ENCODE assay signal across 15 mouse cellular contexts in genomic region chr14:32708756-32709155, GRCm38 (mm10). TPM values are rescaled to one million over a fixed set of nuclear protein-coding genes. Genes with fewer than 3 reads are reported as not detected.
DNase-seq lines count a peak whose midpoint lies in the region; ATAC-seq and TF ChIP-seq lines count a peak whose summit lies in the region.
"Had no signal": no experiment of that assay in that cellular context is flagged by ENCODE, and none has a peak within 500 bp of the region (broad histone marks: within the 10 kb centered on the region; RNA-seq: fewer than 3 reads in every experiment).

No protein-coding gene starts in this region.

- TF ChIP-seq CTCF in liver, postnatal 0 days (IDR thresholded peaks at IDR 0.05; ENCODE audit: low read depth) = no peak
- TF ChIP-seq CTCF in brain, embryonic 14.5 days (IDR thresholded peaks at IDR 0.05; ENCODE audit: borderline replicate concordance, extremely low read depth, insufficient read depth, insufficient read length) = no peak

- 59% methylated on average over 7 of the region's 7 CpGs for whole genome bisulfite sequencing in liver, postnatal 0 days (ENCODE audit: insufficient replicate concordance)
- 66% methylated on average over 7 of the region's 7 CpGs for WGBS in liver, embryonic 12.5 days (ENCODE audit: insufficient replicate concordance)

- no peak for TF ChIP-seq EP300 in liver, postnatal 0 days (IDR thresholded peaks at IDR 0.05; ENCODE audit: low read depth)

- H3K27me3 ChIP-seq in liver, postnatal 0 days (ENCODE audit: insufficient read depth, low read length) = no peaks in the 10 kb centered on the region
- H3K27me3 ChIP-seq in liver, embryonic 12.5 days (replicated peaks) = no peaks in the 10 kb centered on the region
- H3K27me3 ChIP-seq: kidney, embryonic 15.5 days had no signal

- ATAC-seq in liver, postnatal 0 days = peak; percentile 50; the same call in 1 of the 2 replicates
- no peak for ATAC-seq in liver, embryonic 12.5 days

- H3K27ac ChIP-seq in liver, postnatal 0 days (ENCODE audit: low read depth) = no peak overlapping the region
- H3K27ac ChIP-seq in liver, embryonic 12.5 days = no peak overlapping the region
- H3K27ac ChIP-seq: kidney, embryonic 15.5 days; macrophage had no signal

- no peaks in the 10 kb centered on the region for H3K4me1 ChIP-seq in liver, postnatal 0 days (ENCODE audit: insufficient read depth)
- H3K4me1 ChIP-seq in liver, embryonic 12.5 days = no peaks in the 10 kb centered on the region
- H3K4me1 ChIP-seq: kidney, embryonic 15.5 days had no signal

- H3K4me2 ChIP-seq in liver, postnatal 0 days (ENCODE audit: low read depth, low read length) = no peak overlapping the region
- H3K4me2 ChIP-seq in liver, embryonic 12.5 days = no peak overlapping the region
- H3K4me2 ChIP-seq: kidney, embryonic 15.5 days had no signal

- no peak overlapping the region for H3K9ac ChIP-seq in liver, postnatal 0 days (replicated peaks)
- no peak overlapping the region for H3K9ac ChIP-seq in liver, embryonic 12.5 days
- H3K9ac ChIP-seq: kidney, embryonic 15.5 days had no signal

- no peak for TF ChIP-seq POLR2A in brain, embryonic 14.5 days (IDR thresholded peaks at IDR 0.05; ENCODE audit: borderline replicate concordance, extremely low read depth, insufficient read depth, insufficient read length, poor library complexity, severe bottlenecking)

- DNase-seq in gastrocnemius, adult 18-20 months (ENCODE audit: low spot score) = peak; percentile 83
- DNase-seq in gastrocnemius, postnatal 36 days = no peak
- peak; percentile 45 for DNase-seq in liver, postnatal 0 days
- peak; percentile 12 for DNase-seq in brain, embryonic 14.5 days (ENCODE audit: low read depth)
- DNase-seq in gastrocnemius, postnatal 25 days = peak; percentile 59
- DNase-seq in layer of hippocampus, adult 9-10 months (ENCODE audit: low spot score) = no peak
- DNase-seq: cerebellum, adult 11 months; embryo, embryonic 11 days; layer of hippocampus, adult 9-11 months; thymus, postnatal 14 days had no signal

- H3K4me3 ChIP-seq in liver, postnatal 0 days (ENCODE audit: low read depth, low read length) = no peak overlapping the region
- H3K4me3 ChIP-seq in liver, embryonic 12.5 days = no peak overlapping the region
- H3K4me3 ChIP-seq: kidney, embryonic 15.5 days had no signal

- no peaks in the 10 kb centered on the region for H3K9me3 ChIP-seq in liver, postnatal 0 days (ENCODE audit: low read length)
- H3K9me3 ChIP-seq in liver, embryonic 12.5 days (replicated peaks) = no peaks in the 10 kb centered on the region
- H3K9me3 ChIP-seq: kidney, embryonic 15.5 days had no signal

- H3K36me3 ChIP-seq in liver, postnatal 0 days (replicated peaks; ENCODE audit: insufficient read depth, low read length) = no peaks in the 10 kb centered on the region
- H3K36me3 ChIP-seq in liver, embryonic 12.5 days = no peaks in the 10 kb centered on the region
- H3K36me3 ChIP-seq: kidney, embryonic 15.5 days had no signal

- intact Hi-C loops in gastrocnemius, postnatal 36 days (cut with DNase I) = loop anchor here (2.0 kb wide), 1 partner anchor 26 kb away; no protein-coding TSS in a partner anchor

RNA-seq across cellular contexts. Expression of gene 3425401B19Rik, which starts 23.7 kb away (rescaled TPM):
- 100 to 1,000 TPM; 355 to 389 TPM for total RNA-seq in gastrocnemius, adult 18-20 months (2021)
- 100 to 1,000 TPM; 268 to 399 TPM for total RNA-seq in gastrocnemius, postnatal 36 days (2021)
- 0.12 and 0.14 TPM in 2 replicates for polyA plus RNA-seq in liver, postnatal 0 days (2015; fragmentation: Nextera tagmentation; extraction: Ambion mirVana)
- polyA plus RNA-seq in liver, embryonic 12.5 days (2016; fragmentation: Nextera tagmentation; extraction: Ambion mirVana) = not detected in 2 replicates
- 0.01 and 0.03 TPM in 2 replicates for polyA plus RNA-seq in brain, embryonic 14.5 days (2012; rRNA removed)
- total RNA-seq in gastrocnemius, postnatal 25 days (2021) = 100 to 1,000 TPM; 269 to 303 TPM
- total RNA-seq: monocyte, adult 5-6 weeks had no signal
- polyA plus RNA-seq: forebrain, embryonic 11.5 days; macrophage had no signal

Comparison
In these comparisons a context has a peak if more than half of its experiments do, and no peak if none do; other contexts are left out.
1. DNase-seq: peak in gastrocnemius, adult 18-20 months (single experiment), liver, postnatal 0 days (single experiment), brain, embryonic 14.5 days (single experiment) and gastrocnemius, postnatal 25 days (single experiment); none in gastrocnemius, postnatal 36 days (0 of 2) and layer of hippocampus, adult 9-10 months (single experiment).